Mouse (Mus musculus) limb, embryonic 12.5 days (tissue): Measurements from ENCODE around the gene Vmn2r29. TPM values are rescaled to one million over a fixed set of nuclear protein-coding genes. Genes with fewer than 3 reads are reported as not detected.

Experiments used
- polyA plus RNA-seq: library from polyadenylated mRNA; unstranded; fragments of >200 nt; fragmentation: Nextera tagmentation; extraction: Ambion mirVana; gene quantifications from 2 replicates; pipeline ENCODE4 v1.2.1, GENCODE M21; 2016

The Vmn2r29 gene
- polyA plus RNA-seq, 1 experiment from 2014 or later = 1.5 TPM

Other genes starting within 250 kb of the Vmn2r29 start
- 13.3 and 14.8 TPM in 2 replicates for gene Zfp954, start 125.8 kb downstream of the Vmn2r29 start, polyA plus RNA-seq
- 3.7 and 4.3 TPM in 2 replicates for gene Zfp773, start 110.6 kb downstream of the Vmn2r29 start, polyA plus RNA-seq
- 2.7 and 3.6 TPM in 2 replicates for gene Zfp418, start 76.0 kb downstream of the Vmn2r29 start, polyA plus RNA-seq
- 10.2 and 10.7 TPM in 2 replicates for gene Zfp772, start 37.3 kb downstream of the Vmn2r29 start, polyA plus RNA-seq
- gene Gm45844, start 31.0 kb upstream of the Vmn2r29 start, polyA plus RNA-seq = 2.6 and 3.2 TPM in 2 replicates
- gene Clcn4, start 53.5 kb upstream of the Vmn2r29 start, polyA plus RNA-seq = 36.2 and 38.7 TPM in 2 replicates
- gene Vmn2r30, start 90.3 kb upstream of the Vmn2r29 start, polyA plus RNA-seq = 0.04 TPM in 1 of 2 replicates, not detected in the other
- gene Gm45783, start 127.2 kb upstream of the Vmn2r29 start, polyA plus RNA-seq = not detected in 2 replicates
- gene Vmn2r31, start 152.4 kb upstream of the Vmn2r29 start, polyA plus RNA-seq = not detected in 2 replicates
- not detected in 2 replicates for gene Vmn2r32, start 232.7 kb upstream of the Vmn2r29 start, polyA plus RNA-seq